Mouse (Mus musculus) heart, postnatal 0 days (tissue): ENCODE data around the gene Myh11. TPM values are rescaled to one million over a fixed set of nuclear protein-coding genes. Genes with fewer than 3 reads are reported as not detected.

Experiments
- ATAC-seq: fragments of 200-750 bp; cut with Nextera tagmentation; 2 replicates; pipeline ENCODE4 v1.8.0; 2017; ENCODE audit warnings: low read depth, moderate number of reproducible peaks, moderate library complexity; ENCODE audit not compliant: insufficient read depth
- DNase-seq: peaks from one replicate; pipeline ENCODE4 v3.0.0-alpha.2; 2016; ENCODE audit warnings: low spot score
- H3K27ac ChIP-seq: fragments of 300-500 bp; sonication (generic); 2 replicates; pipeline ENCODE4 v1.5.1; 2014; ENCODE audit warnings: low read depth, mild to moderate bottlenecking
- H3K27me3 ChIP-seq: fragments of 300-500 bp; sonication (generic); 2 replicates; pipeline ENCODE4 v1.6.1; 2014; ENCODE audit warnings: low read length, mixed read lengths; ENCODE audit not compliant: control insufficient read depth, insufficient read depth
- H3K36me3 ChIP-seq: fragments of 300-500 bp; sonication (generic); replicated peaks from 2 replicates; pipeline ENCODE4 v1.6.1; 2014; ENCODE audit warnings: low read length, mixed read lengths; ENCODE audit not compliant: control insufficient read depth, insufficient read depth
- H3K4me1 ChIP-seq: fragments of 300-500 bp; sonication (generic); 2 replicates; pipeline ENCODE4 v1.6.1; 2014; ENCODE audit warnings: antibody characterized with exemption; ENCODE audit not compliant: control insufficient read depth, insufficient read depth
- H3K4me2 ChIP-seq: fragments of 300-500 bp; sonication (generic); 2 replicates; pipeline ENCODE4 v1.6.1; 2014; ENCODE audit warnings: low read depth, mild to moderate bottlenecking, low read length, moderate library complexity
- H3K4me3 ChIP-seq: fragments of 300-500 bp; sonication (generic); 2 replicates; pipeline ENCODE4 v1.5.1; 2014; ENCODE audit warnings: low read depth, low read length
- H3K9ac ChIP-seq: fragments of 300-500 bp; sonication (generic); replicated peaks from 2 replicates; pipeline ENCODE4 v1.6.1; 2014; ENCODE audit warnings: low read depth, low read length, mixed read lengths
- H3K9me3 ChIP-seq: fragments of 300-500 bp; sonication (generic); replicated peaks from 2 replicates; pipeline ENCODE4 v1.6.1; 2016; ENCODE audit warnings: low read length; ENCODE audit not compliant: control insufficient read depth
- CTCF ChIP-seq: IDR thresholded peaks from 2 replicates; pipeline ENCODE4 v1.5.1; 2016; ENCODE audit warnings: antibody characterized with exemption, control low read depth, low read depth
- EP300 ChIP-seq: IDR thresholded peaks from 2 replicates; pipeline ENCODE4 v1.6.1; 2016; ENCODE audit warnings: antibody characterized with exemption, low read depth
- WGBS: fragments of 180-500 bp; shearing (Covaris S2); extraction: QIAGEN DNeasy Blood & Tissue Kit; methylation state at CpG from one replicate; pipeline ENCODE4 v1.1.7; 2014; 5-methylcytosine and 5-hydroxymethylcytosine counted together
- microRNA counts: library from miRNA; unstranded; fragments of <30 nt; microRNA quantifications from one replicate; lab custom pipeline; 2015
- microRNA-seq: library from miRNA; unstranded; fragments of <30 nt; microRNA quantifications from one replicate; pipeline ENCODE4, GENCODE M21; 2016
- polyA plus RNA-seq: library from polyadenylated mRNA; unstranded; fragments of >200 nt; fragmentation: Nextera tagmentation; extraction: Ambion mirVana; gene quantifications from 2 replicates; pipeline ENCODE4 v1.2.1, GENCODE M21; 2015
- total RNA-seq: library from RNA; depleted of rRNA; stranded (reverse); fragments of >200 nt; gene quantifications from 2 replicates; pipeline ENCODE4 v1.2.3, GENCODE M21; 2014; ENCODE audit warnings: low replicate concordance; rRNA removed

Gene Myh11
- total and polyA plus RNA-seq, 2 experiments from 2014 or later = 3.3 to 104 TPM

DNA sequence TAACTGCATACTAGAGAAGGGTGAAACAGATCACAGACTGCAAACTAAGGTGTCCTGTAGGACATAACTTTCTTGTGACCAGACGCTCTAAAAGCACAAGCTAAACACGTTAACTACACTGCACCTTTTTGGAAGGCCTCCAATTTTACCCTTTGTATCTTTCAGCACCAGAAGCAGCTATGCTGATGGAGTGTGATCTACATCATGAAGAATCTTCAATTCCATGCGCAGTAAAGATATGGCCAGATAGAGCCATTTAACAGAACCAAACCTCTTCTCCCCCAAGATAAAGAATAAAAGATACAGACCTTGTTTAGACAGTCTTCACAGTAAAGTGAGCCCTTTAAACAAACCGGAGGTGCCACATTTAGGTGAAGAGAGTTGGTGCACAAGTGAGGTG, 139.5 kb downstream of the Myh11 start:
- no peaks in the 10 kb centered on the region for H3K4me1 ChIP-seq
- no peak for ATAC-seq

GRCm38 (mm10) chr16:14147712-14148111, 143.5 kb downstream of the Myh11 start:
- Histone ChIP-seq H3K9ac (no peak overlapping the region), H3K4me3 (no peak overlapping the region), H3K9me3 (no peaks in the 10 kb centered on the region), H3K27ac (no peak overlapping the region), H3K4me1 (no peaks in the 10 kb centered on the region), H3K4me2 (no peak overlapping the region), H3K27me3 (no peaks in the 10 kb centered on the region), H3K36me3 (peaks cover 83% of the 10 kb centered on the region)
- DNase-seq (no peak), ATAC-seq (no peak)
- TF ChIP-seq EP300 = no peak
- no peak for TF ChIP-seq CTCF

More for the DNA sequence above, 139.5 kb downstream of the Myh11 start:
- TF ChIP-seq EP300 (no peak), CTCF (no peak)
- Histone ChIP-seq H3K4me2 (no peak overlapping the region), H3K9me3 (no peaks in the 10 kb centered on the region), H3K27me3 (no peaks in the 10 kb centered on the region), H3K4me3 (no peak overlapping the region), H3K27ac (no peak overlapping the region), H3K36me3 (peaks cover 66% of the 10 kb centered on the region), H3K9ac (no peak overlapping the region)
- no peak for DNase-seq
- WGBS = 71% methylated on average over 4 of the region's 4 CpGs

MicroRNA genes within 50 kb of the gene (microRNA counts, 519-probe panel; counts per million panel counts)
- microRNA mmu-miR-484 (lab: Ali Mortazavi, UCI) = 4,672 counts per million, percentile 60 among the panel's probes with 10 or more counts

Small RNA genes lying within 50 kb of the gene (microRNA-seq; reads per million reads assigned to microRNA genes)
- gene Mir484 = 3,223 reads per million, percentile 90 among the genes with 10 or more reads in this experiment

Other genes with a start within 250 kb of the Myh11 start
- gene Nde1, start 128.1 kb downstream of the Myh11 start, total RNA-seq = 48.7 and 61.6 TPM in 2 replicates
- gene Nde1, start 128.1 kb downstream of the Myh11 start, polyA plus RNA-seq = 33.9 and 37.0 TPM in 2 replicates
- 8.7 and 10.7 TPM in 2 replicates for gene Marf1, start 128.0 kb downstream of the Myh11 start, total RNA-seq
- gene Marf1, start 128.0 kb downstream of the Myh11 start, polyA plus RNA-seq = 5.1 and 6.4 TPM in 2 replicates
- 93.2 and 110 TPM in 2 replicates for gene Fopnl, start 26.0 kb upstream of the Myh11 start, total RNA-seq
- 130 TPM in 2 replicates for gene Fopnl, start 26.0 kb upstream of the Myh11 start, polyA plus RNA-seq
- gene Abcc1, start 70.2 kb upstream of the Myh11 start, total RNA-seq = 6.7 and 6.8 TPM in 2 replicates
- 2.0 and 2.9 TPM in 2 replicates for gene Abcc1, start 70.2 kb upstream of the Myh11 start, polyA plus RNA-seq